Mouse (Mus musculus) thymus, postnatal 4 days (tissue): ENCODE measurements at regions not wholly inside any gene's neighbourhood (a gene's known extent, or its start where the extent isn't known, plus 50 kb on each side); places are given as distances from the start of the nearest gene placed in this dataset.
"Not testable (repeated sequence)": the region's sequence is repeated elsewhere in the genome, so short reads cannot be mapped to it uniquely, and the experiment has no call there.

Experiments used
- DNase-seq: peaks from one replicate; pipeline ENCODE4 v3.0.0; 2021

DNA sequence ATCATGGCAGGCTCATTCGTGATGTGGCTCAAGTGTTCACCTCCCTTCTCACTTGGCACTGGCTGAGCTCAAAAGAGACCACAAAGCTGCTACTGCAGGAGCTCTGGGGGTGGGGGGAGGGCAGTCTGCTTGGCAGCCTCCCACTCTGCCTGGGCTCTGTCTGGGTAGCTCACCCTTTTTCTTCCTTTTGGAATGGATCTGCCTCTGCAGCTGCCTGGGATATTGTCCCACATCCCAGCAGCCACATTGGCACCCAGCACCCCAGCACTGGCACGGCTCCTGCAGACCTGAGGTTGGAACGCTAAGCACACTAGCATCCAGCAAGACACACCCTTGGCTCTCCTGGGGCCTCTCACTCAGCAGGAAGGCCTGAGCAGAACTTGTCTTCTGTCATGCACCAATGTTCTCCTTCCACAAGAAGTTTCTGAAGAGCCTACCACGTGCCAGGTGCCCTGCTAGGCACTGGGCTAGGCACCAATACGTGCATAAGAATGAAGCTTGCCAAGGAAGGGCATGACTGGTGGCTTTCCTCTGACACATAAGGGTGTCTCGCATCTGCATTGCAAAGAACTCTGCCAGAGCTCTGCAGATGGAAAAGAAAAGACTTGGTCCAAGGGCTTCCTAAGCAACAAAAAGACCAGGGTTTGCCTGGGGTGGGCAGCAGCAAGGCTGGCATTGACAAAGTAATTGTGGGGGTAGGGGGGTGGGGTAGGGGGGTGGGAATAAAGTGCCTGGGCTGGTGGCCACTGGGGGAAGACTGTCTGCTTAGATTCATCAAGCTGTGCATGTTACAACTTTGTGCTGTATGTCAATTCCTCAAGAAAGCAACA is 112.1 kb upstream of the Sipa1l1 start:
- not testable (repeated sequence) for DNase-seq

GRCm38 (mm10) chr12:82064986-82065385 is 104.1 kb upstream of the Sipa1l1 start:
- DNase-seq: no peak

DNA sequence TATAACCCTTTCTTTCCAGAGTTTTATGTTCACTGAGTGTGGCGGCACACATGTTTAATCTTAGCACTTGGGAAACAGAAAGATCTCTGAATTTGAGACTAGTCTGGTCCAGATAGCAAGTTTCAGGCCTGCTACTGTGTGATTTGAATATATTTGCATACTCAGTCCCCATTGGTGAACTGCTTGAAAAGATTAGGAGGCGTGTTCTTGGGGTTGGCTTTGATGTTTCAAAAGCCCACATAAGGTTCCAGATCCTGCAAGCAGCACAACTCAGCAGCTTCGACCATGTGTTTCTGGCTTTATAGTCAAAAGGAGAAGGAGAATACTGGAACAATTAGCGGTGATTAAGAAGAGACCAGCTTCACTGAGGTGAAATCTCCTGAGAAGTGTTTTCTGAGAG is 102.3 kb upstream of the Sipa1l1 start:
- DNase-seq: no peak

GRCm38 (mm10) chr12:82069621-82070020 is 99.5 kb upstream of the Sipa1l1 start:
- no peak for DNase-seq

DNA sequence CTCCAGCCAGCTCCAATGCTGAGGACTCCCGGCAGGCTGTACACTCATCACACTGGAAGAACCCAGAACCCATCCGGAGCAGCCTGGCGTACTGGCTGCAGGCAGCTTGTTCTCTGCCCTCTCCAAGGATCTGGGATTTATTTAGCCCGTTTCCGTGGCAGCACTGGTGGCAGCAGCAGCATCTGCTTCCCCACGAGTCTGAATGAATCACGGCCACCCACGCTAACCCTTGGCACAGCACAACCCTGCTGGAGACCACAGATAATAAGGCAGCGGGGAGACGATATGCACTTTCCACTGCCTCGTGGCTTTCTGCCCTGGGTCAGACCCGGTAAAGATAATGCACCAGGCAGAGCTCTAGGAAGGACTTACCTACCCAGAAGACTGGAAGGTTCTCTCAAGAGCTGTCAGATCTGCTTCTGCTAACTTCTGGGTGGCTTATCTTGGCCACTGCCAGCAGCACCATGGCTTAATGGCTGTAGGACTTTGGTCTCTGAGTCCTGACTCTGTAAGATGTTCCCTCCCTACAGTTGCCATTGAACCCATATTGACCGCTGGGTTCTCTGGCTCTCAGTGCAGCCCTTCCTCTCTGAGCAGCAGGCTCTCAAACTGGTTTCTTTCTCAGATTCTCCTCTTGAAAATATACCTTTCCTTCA is 96.2 kb upstream of the Sipa1l1 start:
- DNase-seq: no peak

- DNase-seq: no peak
These were observed 93.5 kb upstream of the Sipa1l1 start for GRCm38 (mm10) chr12:82075479-82076221.

- no peak for DNase-seq
These were observed 92.4 kb upstream of the Sipa1l1 start for GRCm38 (mm10) chr12:82076766-82077165.

GRCm38 (mm10) chr12:82077945-82078344 is 91.2 kb upstream of the Sipa1l1 start:
- no peak for DNase-seq

GRCm38 (mm10) chr12:82078740-82079139 is 90.4 kb upstream of the Sipa1l1 start:
- no peak for DNase-seq

- no peak for DNase-seq
These were observed 88.8 kb upstream of the Sipa1l1 start for GRCm38 (mm10) chr12:82080196-82080880.

- peak; percentile 69 for DNase-seq
These were observed 86.5 kb upstream of the Sipa1l1 start for GRCm38 (mm10) chr12:82082596-82082995.

DNA sequence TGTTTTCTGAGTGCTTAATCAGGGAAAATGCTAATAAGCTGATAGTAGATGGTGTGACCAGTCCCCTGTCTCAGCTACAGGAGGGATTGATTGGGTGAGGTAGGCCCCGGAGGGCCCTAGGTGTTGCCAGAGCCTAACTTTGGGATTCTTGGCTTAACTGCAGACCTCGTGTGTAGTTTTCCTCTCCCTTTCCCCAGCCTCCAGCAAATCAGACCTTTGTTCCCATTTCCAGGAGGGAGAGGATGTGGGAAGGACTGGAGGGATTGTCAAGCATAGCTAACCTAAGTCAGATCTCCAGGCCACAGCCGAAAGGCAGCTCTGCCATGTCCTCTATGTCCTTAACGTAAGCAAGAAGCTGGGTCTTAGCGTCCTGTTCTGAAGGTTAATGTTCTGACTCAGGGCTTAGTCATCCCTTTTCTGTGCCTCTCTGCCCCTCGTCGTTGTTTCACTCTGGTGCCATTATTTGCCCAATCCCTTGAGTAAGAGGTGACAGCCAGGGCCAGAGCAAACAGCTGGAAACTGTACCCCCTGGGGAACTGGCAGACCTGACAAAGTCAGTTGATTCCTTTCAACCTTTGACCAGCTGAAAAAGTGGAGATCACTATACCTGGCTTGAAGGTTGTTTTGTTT is 83.2 kb upstream of the Sipa1l1 start:
- no peak for DNase-seq

DNA sequence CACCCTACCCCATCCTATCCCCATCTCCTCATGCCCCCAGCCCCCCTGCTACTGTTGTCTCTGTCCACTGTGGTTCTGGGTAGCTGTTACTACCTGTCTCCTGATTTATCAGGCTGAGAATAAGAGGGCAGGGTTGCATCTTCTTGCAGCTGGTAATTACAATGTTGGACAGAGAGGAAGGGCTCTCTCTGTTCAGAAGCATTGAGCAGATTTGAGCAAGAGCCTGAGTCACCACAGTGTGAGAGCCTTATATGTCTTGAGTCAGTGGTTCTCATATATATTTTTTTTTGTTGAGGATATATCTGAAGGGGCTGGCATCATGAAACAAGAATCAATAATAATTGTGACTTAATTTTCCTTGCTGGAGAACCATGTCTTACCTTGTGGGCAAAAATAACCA is 82.7 kb upstream of the Sipa1l1 start:
- no peak for DNase-seq

DNA sequence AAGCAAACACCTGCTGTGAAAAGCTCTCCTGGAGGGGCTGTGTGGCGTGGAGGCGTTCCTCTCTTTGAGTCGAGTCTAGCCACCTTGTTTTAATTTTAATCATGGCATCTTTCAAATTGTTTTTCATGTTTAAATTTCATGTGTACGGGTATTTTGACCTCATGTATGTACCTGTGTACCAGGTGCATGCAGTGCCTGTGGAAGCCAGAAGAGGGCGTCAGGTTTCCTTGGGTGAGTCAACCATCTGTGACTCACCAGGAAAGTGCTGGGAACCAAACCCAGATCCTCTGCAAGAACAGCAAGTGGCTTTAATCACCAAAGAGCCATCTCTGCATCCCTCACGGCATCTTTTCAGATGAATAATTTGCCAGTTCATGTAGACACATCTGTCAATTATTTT is 79.8 kb upstream of the Sipa1l1 start:
- no peak for DNase-seq

GRCm38 (mm10) chr12:82093317-82093716 is 75.8 kb upstream of the Sipa1l1 start:
- DNase-seq: no peak

DNA sequence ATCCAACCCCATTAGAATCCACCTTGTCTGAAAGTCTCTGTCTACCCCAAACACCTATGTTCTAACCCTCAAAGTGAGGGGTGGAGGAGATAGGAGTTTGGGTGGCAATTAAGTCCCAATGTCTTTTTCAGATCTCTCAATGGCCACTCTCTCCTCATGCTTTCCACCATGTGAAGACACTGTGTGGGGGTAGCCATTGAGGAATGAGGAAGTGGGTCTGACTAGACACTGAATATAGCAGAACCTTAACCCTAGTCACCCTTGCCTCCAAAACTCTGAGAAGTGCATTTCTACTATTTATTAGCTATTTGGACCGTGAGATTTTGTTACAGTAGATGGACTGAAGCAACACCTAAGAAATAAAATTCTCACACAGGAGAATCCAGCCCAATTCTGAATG is 73.7 kb upstream of the Sipa1l1 start:
- no peak for DNase-seq

GRCm38 (mm10) chr12:82097126-82097525 is 72.0 kb upstream of the Sipa1l1 start:
- no peak for DNase-seq

DNA sequence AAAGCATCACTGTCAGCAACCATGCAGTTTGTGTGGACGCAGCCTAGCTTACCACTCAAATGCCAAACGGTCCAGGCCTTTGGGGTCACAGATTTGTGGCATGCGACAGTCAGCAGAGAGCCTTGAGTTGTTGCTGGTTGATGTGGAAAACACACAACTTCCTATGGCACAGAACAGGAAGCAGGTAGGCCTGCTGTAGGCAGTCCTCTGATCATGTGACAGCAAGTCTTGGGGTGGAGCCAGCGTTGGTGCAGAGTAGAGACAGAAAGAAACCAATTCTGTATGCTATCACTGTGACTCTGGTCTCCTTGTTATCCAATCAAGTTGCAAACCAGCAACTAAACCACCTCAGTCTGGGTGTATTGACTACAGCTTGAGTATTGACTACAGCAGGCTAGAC is 71.5 kb upstream of the Sipa1l1 start:
- DNase-seq: no peak

DNA sequence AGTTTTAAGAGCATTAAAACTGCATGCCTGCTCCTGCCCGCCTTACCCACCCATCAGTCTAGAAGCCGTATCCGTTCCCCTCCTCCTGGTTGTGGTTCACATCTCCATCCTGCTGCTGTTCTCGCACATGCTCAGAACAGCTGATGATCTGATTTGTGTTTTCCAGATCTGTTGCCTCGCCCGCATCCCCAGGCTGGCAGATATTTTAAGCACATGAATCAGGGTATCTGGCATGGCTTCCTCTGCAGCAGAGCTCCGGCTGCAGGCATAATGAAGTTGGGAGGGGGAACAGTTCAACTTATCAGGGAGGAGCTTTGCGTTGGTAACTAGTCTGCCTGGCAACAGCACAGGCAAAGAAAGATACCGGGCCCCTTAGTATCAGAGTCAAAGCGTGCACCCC is 64.9 kb upstream of the Sipa1l1 start:
- no peak for DNase-seq

GRCm38 (mm10) chr12:82105184-82106031 is 63.7 kb upstream of the Sipa1l1 start:
- no peak for DNase-seq

- no peak for DNase-seq
These were observed 53.4 kb upstream of the Sipa1l1 start for GRCm38 (mm10) chr12:82115766-82116165.
